Mouse (Mus musculus): ENCODE measurements around the gene Cep295nl. TPM values are rescaled to one million over a fixed set of nuclear protein-coding genes. Genes with fewer than 3 reads are reported as not detected.

Cep295nl gene
- polyA plus RNA-seq, 1 experiment from 2014 or later: 0.26 TPM

GRCm38 (mm10) chr11:118285791-118286190 is 56.5 kb downstream of the Cep295nl start:
- no peaks in the 10 kb centered on the region for H3K27me3 ChIP-seq
- no peak overlapping the region for H3K4me2 ChIP-seq
- no peaks in the 10 kb centered on the region for H3K9me3 ChIP-seq
- H3K4me3 ChIP-seq: no peak overlapping the region
- H3K36me3 ChIP-seq: peaks cover 69% of the 10 kb centered on the region
- ATAC-seq (ENCODE audit: low FRiP score): no peak
- H3K9ac ChIP-seq: no peak overlapping the region
- H3K27ac ChIP-seq: no peak overlapping the region
- H3K4me1 ChIP-seq (replicated peaks): peaks cover 20% of the 10 kb centered on the region
- WGBS: 94% methylated on average over 13 of the region's 13 CpGs

Other genes with a start within 250 kb of the Cep295nl start
- 0.30 and 0.32 TPM in 2 replicates for gene Dnah17, start 211.9 kb downstream of the Cep295nl start, polyA plus RNA-seq (2015; fragmentation: Nextera tagmentation; extraction: Ambion mirVana)
- 24.0 and 24.4 TPM in 2 replicates for gene Cyth1, start 93.9 kb downstream of the Cep295nl start, polyA plus RNA-seq (2015; fragmentation: Nextera tagmentation; extraction: Ambion mirVana)
- gene Usp36, start 52.3 kb downstream of the Cep295nl start, polyA plus RNA-seq (2015; fragmentation: Nextera tagmentation; extraction: Ambion mirVana): 16.0 and 17.6 TPM in 2 replicates
- gene Timp2, start 13.2 kb upstream of the Cep295nl start, polyA plus RNA-seq (2015; fragmentation: Nextera tagmentation; extraction: Ambion mirVana): 45.7 and 48.1 TPM in 2 replicates
- gene Lgals3bp, start 59.6 kb upstream of the Cep295nl start, polyA plus RNA-seq (2015; fragmentation: Nextera tagmentation; extraction: Ambion mirVana): 2.9 and 4.8 TPM in 2 replicates
- 24.4 and 24.9 TPM in 2 replicates for gene Cant1, start 76.6 kb upstream of the Cep295nl start, polyA plus RNA-seq (2015; fragmentation: Nextera tagmentation; extraction: Ambion mirVana)
- gene C1qtnf1, start 85.7 kb upstream of the Cep295nl start, polyA plus RNA-seq (2015; fragmentation: Nextera tagmentation; extraction: Ambion mirVana): 2.8 and 3.4 TPM in 2 replicates
- 7.0 and 7.1 TPM in 2 replicates for gene Engase, start 134.3 kb upstream of the Cep295nl start, polyA plus RNA-seq (2015; fragmentation: Nextera tagmentation; extraction: Ambion mirVana)

Measured in hindbrain, embryonic 13.5 days (tissue).